Mouse (Mus musculus) frontal cortex, adult (tissue): ENCODE results near the gene Macrod2.
A peak's percentile ranks its signal among the peaks of the same experiment; 100 is the strongest.

Source experiments
- ATAC-seq: cut with Nextera tagmentation; 2 replicates; pipeline ENCODE4 v1.9.2; 2017; ENCODE audit warnings: mild to moderate bottlenecking, moderate library complexity, mixed read lengths; ENCODE audit not compliant: low TSS enrichment

Macrod2 gene

DNA sequence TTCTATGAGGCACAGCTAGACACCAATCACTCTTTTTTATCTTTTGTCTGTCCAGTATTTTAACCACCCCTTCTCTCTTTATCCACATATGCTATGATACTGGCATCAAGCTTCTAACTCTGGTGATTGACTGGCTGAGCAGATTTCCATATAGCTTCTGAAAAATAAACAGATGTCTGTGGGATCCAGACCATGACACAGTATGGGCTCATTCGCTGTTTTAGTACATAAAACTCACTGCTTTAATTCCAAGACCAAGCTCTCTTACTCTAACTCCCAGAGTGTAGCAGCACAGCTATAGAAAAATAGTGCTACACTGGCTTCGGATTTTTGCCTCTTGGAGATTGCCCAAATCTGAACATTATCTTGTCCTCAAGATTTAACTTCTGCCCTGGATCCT is 1540.0 kb downstream of the Macrod2 start:
- ATAC-seq, result peak; percentile 52; the same call in 1 of the 2 replicates

DNA sequence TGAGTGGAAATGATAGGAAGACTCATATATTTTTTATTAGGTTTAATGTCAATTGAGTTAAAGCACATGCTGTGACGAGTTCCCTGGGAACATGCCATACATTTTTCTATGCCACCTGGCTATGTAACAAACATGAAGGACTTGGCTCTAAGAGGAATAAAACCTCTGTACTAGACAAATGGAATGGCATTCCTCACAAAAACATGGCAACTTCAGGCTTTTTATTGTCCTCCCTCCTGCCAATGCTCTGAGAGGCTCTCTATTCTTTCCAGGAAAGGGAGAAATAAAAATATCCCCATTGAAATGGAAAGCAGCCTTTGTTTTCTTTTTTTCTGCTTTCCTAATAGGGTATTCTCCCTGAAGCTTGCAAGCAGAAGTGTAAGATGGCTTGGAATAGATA is 1559.7 kb downstream of the Macrod2 start:
- ATAC-seq, result peak; percentile 20; the same call in 1 of the 2 replicates

DNA sequence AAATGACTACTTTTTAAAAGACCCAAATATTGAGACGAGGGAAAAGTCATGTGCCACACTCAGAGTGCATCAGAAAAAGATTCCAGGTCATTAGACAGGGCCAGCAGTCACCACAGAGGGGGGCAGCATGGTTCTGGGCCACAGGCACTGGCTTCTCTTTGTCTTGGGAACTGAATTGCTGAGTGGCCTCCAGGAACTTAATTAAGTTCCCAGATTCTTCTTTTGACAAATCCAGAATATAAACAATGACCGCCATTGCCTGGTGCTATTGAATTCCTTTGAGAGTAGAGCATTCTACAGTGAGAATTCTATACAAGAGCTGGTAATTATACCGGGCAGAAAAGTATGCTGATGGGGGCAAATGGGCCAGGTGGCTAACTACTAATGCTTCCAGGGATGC is 1560.1 kb downstream of the Macrod2 start:
- ATAC-seq, result no peak

DNA sequence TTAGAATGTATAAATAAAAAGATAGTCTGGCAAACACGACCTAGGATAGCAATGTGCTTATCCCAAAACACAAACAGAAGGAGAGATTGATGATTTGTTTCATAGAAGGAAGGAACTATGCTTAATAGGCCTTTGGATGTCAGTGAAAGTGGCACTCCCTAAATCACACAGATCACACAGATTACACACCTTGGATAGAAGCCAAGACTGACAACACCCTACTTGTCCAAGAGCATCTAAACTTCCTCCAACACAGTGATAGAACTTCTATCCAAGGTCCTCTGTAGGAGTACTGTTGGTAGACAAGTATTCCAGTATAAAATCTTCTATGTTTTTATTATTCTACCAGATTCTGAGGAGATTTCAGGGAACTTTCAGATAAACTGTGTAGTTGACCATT is 1567.8 kb downstream of the Macrod2 start:
- ATAC-seq, result no peak

DNA sequence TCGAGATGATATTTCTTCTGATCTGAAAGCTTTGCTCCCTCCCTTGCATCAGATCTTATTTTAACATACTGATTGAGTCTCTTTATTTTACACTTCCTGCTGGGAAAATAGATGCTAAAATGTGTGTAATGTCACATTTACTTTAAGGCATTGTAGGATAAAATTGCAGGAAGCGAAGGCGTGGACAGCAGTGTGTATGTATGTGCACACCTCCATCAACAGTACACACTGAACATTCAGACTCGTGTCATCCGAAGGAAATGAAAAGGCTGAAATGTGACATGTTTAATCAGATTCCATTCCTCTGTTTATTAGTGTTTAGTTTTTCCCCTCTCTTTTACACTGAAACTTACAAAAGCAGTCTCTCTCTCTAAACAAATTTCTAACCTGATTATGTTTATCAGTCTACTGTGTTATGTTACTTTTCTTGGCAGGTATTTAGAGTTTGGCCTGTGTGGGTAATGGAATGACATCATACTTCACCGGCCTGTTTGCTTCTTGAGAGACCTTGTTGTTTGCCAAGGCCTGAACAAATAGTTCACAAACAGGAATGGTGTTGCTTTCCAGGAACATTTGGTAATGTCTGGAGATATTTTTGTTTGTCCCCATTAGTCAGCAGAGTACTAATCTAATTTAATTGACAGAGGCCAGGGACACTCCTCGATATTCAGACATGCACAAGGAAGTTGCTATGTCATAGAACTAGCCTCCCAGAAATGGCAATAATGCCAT is 1588.7 kb downstream of the Macrod2 start:
- ATAC-seq, result peak; percentile 59

DNA sequence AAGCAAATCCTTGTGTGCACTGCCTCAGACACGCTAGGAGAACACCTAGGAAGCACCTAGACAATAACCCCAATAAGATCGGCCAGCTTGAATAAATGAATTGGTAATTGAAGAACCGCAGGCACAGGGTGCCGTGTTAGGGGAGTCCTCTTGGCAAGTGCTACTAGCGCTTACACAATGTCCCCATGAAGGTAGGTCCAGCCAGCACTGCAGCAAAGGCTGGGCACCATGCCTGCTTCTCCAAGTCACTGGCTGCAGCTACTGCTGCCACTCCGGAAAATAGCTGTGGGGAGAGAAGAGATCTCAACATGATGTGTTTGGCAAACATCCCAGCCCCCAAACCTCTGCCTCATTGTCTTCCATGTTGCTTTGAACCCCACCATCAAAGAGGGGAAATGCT is 1603.8 kb downstream of the Macrod2 start:
- ATAC-seq, result peak; percentile 86; the same call in 1 of the 2 replicates

DNA sequence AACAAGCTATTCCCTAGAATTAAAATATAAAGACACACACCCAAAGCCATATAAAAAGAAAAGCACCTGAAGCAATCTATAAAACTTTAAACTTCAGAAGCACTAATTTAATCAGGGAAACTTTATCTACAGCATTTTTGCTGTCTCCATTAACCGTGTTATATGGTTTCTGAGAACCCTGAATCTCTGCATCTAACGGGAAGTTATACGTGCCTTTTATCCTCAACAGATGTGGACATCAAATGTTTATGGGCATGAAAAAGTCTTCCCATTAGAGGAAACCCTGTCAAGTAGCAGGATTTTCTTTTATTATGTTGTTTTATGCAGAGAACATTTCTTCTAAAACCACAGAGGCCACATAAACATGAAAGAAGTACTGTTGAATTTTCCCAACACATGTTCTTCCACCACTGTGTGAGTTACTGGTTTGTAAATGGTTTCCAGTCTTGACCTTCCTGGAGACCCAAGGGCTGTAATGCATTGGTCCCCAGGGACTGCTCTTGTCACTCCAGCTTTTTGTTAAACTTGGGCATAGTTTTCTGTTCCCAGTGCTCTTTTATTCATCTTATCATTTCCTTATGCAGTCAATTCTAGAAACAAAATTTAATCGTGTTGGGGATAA is 1629.5 kb downstream of the Macrod2 start:
- ATAC-seq, result no peak

DNA sequence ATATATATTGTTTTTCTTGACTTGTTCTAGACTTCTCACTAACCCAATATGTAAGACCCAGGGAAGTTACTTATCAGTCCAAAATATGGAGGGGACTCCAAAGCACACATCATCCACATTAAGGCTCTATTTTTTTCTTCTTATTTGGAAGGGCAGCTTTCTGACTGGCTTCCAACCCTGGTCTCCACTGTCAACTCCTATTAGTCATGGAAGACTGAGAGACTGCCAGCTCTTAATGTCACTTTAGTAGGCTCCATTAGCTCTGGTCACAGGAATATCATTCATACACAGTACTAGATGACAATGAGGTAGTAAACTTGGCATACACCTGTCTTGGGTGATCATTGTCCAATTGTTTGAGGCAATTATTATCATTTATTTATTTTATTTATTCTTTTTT is 1631.6 kb downstream of the Macrod2 start:
- no peak for ATAC-seq

DNA sequence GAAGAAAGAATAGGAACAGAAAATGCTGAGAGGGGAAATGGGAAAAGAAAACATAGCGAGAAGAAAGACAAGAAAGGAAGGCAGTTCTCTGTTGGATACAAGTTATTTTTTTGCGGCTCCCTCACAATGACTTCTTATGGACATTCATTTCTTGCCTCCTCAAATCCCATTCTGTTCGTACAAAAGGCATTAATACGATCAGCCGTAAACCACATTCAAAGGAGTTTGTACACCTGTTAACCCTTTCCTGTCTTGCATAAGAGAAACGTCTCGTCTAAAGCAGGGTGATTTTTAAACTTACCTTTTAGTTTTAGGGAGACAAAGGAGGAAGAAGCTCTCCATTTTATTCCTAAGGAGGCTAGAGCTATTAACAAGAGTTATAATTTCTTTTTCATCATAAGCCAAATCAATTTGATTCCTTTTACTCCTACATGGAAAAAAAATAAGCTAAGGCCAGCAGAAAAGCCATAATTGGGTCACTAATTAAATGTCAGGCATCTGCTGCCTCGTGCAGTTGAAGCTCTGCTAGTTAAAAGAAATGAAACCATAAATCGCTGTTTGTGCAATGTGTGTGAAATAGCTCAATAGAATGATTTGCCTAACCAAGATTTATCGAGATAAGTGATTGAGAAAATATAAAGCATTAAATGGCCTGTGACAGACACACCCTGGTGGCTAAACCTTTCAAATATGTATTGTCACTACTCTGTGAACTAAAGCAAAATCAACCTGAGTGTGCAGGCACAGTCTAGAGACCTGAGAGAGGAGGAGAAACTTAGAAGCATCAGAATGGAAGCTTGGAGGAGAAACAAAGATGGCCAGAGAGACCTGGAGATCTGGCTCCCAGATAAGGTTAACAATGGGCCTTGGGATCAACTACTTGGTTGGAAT is 1635.9 kb downstream of the Macrod2 start:
- ATAC-seq, result no peak

DNA sequence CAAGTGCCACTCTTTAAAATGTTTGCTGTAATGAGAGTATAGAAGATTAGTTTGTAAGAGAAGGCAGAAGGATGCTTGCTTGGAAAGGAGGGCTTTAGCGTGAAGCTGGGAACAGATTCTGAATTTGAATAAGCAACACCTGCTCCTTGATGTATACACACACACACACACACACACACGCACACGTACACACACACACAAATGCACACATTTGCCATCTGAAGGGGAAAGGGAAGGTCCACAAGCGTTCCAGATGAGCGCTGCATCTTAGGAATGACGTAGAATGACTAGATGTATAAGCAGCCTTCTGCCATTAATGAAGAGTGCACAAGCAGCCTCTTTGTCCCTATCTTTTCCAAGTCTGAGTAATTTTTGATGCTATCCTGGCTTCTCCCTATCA is 1660.5 kb downstream of the Macrod2 start:
- no peak for ATAC-seq

DNA sequence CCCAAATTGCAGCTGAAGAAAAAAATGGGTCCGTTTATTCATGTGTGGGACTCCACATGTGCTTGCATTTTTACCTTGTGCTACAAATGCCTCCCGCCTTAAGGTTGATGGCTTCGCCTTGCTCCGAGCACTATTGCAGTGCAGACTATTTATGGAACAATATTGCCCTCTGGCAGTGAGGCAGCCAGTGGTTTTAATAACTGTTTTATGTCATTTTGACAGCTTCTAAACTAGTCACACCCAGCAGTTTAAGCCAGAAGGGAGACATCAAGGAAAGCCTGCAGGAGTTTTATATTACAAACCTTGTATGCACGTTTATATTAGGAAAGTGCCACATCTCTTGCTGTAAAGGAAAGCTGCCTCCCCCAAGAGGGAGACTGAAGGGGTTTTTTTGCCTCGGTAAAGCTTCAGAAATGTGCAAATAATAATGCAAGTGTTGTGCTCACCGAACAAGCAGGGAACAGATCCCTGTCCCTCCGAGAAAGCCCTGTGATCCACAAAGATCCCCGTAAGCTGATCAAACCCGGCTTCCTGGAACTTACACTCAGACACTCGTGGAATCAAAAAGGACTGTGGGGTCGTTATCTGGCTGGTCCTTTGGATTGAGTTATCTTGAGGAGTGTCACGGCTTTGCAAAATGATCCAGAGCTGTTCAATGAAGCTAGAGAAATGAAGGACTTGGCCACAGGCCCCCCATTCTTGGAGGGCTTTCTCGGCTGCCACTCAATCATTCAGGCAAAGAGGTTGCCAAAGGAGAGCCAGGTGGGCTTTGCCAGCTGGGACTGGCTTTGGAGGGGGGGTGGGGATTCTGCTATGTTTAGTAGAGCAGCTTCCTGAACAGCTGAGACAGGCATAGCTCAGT is 1663.0 kb downstream of the Macrod2 start:
- ATAC-seq, result peak; percentile 77

DNA sequence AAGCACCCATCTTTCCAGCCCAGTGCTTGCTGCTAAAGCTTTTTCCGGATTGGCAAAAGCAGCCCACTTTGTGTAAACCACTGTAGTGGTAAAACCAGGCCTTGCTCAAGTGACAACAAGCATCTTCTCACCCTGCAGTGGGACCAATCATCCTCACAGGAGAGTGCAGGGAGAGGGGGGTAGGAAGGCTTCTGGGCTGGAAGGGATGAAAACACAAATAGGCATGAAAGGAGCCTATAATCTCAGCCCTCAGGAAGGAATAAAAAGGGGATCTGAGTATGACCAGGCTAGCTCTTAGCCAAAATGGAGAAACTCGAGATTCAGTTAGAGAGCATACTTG is 1663.6 kb downstream of the Macrod2 start:
- no peak; the same call in 1 of the 2 replicates for ATAC-seq

DNA sequence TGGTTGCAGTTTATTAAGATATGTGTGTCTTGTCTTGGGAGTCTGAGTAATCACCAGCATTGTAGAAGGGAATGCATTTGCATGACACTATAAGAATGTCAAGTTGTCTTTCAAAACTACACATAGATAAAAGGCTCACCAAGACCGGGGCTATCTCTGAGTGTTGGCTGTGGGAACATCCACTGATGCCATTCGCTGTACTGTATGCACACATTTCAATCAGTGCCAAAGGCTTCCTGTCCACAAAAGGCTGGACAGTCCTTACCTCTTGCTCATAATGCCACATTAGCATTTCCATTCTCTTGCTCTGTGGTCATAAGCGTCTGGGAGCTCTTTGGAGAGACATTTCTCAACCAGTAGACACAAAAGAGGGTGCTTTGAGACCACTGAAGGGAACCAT is 1713.8 kb downstream of the Macrod2 start:
- ATAC-seq, result no peak

DNA sequence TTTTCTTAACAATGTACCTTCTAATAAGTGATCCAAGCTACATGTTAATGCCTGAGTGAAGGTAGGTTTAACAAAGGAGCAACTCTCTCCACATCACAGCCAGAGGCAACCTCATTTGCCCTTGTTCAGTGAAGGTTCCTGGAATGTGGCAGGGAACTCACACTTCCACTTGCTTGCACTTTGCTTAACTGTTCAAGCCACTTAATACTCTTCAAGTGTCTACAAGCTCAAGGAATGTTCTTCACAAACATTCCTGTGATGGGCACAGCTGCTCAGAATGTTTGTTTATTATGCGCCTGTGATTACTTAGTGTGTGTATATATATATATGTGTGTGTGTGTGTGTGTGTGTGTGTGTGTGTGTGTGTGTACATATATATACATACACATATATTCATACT is 1721.5 kb downstream of the Macrod2 start:
- no peak for ATAC-seq

DNA sequence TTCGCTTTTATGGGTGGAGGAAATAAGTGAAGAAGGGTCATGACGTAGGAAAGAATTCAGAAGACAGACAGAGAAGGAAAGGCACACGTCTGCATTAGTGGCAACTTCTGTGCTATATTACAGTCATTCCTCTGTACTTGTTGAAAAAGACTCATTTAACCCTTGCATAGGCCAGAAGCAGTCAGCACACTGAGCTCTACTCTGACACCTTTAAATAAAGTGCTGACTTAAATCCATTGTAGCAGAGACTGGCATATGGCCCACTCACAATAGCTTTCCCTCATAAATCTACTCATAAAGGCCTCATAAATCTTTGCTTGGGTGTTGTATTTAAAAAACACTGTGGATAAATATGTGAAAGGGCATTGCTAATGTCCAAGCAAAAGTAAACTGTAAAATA is 1733.0 kb downstream of the Macrod2 start:
- ATAC-seq, result no peak

DNA sequence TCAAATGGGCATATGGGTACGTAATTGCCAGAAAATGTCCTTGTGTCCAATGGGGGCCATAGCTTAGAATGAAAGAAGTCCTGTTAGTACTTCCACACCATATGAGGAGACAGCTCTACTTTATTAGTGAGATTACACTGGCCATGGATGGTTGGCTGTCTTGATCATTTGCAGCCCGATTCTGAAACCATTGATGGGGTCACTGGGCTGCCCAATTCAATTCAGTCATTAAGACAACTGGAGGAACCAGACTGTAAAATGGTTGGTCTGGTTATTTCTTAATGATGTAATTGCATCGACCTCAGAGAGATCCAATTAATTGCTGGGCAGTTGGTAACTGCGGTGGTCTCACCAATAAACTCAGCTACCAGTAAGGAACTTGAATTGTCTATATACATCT is 1734.1 kb downstream of the Macrod2 start:
- ATAC-seq, result no peak

DNA sequence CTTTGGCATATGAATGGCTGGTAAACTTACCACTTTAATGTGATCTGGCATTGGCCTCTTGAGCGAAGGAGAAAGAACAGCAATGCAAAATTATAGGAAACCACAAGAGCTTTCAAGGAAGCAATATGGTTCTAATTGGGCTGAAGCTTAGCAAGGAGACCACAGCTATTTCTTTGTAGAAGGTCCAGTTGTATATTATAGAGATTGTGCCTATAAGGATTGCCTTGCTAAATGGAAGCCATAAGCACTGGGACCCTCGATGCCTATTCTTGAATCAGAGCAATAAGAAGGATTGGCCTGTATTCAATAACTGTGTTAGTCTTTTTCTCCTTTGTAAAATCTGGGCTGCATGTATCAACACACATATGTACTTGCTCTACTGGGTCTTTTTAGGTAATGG is 1754.2 kb downstream of the Macrod2 start:
- no peak for ATAC-seq

DNA sequence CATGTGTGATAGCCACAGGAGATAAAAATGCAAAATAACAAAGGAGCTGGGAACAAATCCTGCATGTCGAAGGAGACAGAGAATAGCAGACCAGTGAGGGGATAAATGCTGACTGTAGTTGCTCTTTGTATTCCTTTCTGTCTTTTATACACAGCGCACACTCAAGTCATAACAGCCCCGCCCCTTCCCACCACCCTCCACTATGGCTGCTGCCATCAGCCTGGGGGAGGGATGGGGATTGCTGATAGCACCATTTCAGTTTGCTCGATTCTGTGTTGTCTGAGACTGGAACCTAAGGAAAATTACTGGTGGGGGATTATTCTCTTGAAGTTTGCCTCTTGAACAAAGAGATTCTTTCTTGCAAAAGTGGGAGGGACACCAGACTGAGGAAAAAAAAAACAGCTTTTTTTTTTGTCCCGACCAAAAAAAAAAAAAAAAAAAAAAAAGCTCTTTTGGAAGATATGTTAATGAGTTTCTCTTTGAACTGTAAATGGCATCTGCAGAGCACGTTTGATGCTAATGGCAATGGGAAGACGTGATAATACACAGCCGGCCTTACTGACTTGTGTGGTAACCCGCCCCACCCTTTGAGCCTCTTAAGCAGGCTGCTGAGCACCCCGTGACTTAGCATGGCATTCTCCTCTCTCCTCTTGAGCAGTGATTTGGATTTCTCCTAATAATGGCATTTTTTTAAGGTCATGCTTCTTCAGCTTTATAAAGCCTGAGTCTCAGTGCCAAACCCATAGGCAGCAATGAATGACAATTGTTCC is 1768.6 kb downstream of the Macrod2 start:
- no peak for ATAC-seq

DNA sequence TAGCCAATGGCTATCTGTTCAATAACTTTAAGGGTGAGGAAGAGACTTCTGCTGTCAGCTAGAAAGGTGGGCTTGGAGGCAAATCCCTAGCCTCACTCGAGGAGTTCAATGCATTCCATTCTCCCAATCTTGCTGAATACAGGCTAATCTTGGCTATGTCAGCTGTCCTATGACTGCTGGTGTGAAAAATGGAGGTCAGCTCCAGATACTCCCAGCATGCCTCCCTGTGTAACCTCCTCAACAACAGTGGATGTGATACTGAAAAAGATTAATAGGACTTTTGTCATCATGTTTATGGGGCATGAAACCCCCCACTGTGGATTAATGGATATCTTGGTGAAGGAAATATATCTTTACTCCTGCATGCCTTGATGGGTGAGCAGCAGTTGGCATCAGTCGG is 1774.5 kb downstream of the Macrod2 start:
- ATAC-seq, result no peak

DNA sequence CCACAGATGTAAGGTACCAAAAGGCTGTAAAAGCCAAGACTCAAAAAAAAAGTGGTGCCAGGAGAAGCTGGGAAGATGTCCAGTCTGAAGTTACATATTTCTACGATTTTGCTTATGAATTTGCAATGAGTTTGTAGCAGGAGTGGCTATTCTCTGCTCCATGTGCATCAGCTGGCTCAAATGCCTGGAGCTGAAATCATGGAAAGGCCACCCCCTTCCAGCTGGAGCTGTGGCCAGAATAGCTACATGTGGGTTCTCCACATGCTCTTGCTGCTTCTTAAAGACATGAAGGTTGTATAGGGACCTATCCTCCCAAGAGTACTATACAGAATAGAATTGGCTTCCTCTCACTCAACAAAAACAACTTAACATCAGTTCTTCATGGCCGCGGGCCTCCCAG is 1777.6 kb downstream of the Macrod2 start:
- peak; percentile 93 for ATAC-seq

DNA sequence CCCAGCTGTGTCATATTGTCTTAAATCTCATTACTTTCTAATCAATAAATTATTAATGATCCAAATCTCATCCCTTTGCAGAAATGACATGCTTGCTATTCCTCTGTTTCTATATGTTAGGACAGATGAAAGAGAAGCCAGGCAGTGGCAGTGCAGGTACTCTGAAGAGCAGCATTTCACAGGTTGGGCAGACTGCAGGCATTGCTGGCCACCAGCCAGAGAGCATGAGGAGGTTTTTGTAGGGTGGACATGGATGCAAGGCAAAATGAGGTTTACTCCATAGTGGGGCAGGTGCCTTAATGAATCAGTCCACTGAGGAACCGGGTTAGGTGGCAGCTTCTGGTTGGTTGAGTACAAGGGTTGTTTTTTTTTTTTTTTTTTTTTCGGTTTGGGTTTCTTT is 1778.9 kb downstream of the Macrod2 start:
- no peak for ATAC-seq
